Mouse (Mus musculus) E14TG2a.4 (cell line): ENCODE data around the gene Tgif2.
"Not testable (repeated sequence)": the region's sequence is repeated elsewhere in the genome, so short reads cannot be mapped to it uniquely, and the experiment has no call there.

Experiments
- H3K27me3 ChIP-seq: 2 replicates; pipeline ENCODE4 v1.6.1; 2014; ENCODE audit warnings: low read length, control low read depth; ENCODE audit not compliant: insufficient read depth
- H3K36me3 ChIP-seq: 2 replicates; pipeline ENCODE4 v1.6.1; 2014; ENCODE audit warnings: low read length, control low read depth; ENCODE audit not compliant: insufficient read depth
- H3K4me1 ChIP-seq: replicated peaks from 2 replicates; pipeline ENCODE4 v1.6.1; 2014; ENCODE audit warnings: low read depth, low read length, control low read depth
- H3K4me3 ChIP-seq: replicated peaks from 2 replicates; pipeline ENCODE4 v1.5.1; 2014; ENCODE audit warnings: mild to moderate bottlenecking, low read length
- H3K9me3 ChIP-seq: 2 replicates; pipeline ENCODE4 v1.6.1; 2014; ENCODE audit warnings: low read length, control low read depth
- CTCF ChIP-seq: conservative IDR thresholded peaks from 2 replicates; pipeline ENCODE4 v1.5.1; 2014; ENCODE audit warnings: low read length
- NANOG ChIP-seq: IDR thresholded peaks from 2 replicates; pipeline ENCODE4 v1.6.1; 2014; ENCODE audit warnings: borderline replicate concordance, low read length, mixed read lengths
- POU5F1 ChIP-seq: IDR thresholded peaks from 2 replicates; pipeline ENCODE4 v1.6.1; 2014; ENCODE audit warnings: low read length, borderline replicate concordance

Gene Tgif2

DNA sequence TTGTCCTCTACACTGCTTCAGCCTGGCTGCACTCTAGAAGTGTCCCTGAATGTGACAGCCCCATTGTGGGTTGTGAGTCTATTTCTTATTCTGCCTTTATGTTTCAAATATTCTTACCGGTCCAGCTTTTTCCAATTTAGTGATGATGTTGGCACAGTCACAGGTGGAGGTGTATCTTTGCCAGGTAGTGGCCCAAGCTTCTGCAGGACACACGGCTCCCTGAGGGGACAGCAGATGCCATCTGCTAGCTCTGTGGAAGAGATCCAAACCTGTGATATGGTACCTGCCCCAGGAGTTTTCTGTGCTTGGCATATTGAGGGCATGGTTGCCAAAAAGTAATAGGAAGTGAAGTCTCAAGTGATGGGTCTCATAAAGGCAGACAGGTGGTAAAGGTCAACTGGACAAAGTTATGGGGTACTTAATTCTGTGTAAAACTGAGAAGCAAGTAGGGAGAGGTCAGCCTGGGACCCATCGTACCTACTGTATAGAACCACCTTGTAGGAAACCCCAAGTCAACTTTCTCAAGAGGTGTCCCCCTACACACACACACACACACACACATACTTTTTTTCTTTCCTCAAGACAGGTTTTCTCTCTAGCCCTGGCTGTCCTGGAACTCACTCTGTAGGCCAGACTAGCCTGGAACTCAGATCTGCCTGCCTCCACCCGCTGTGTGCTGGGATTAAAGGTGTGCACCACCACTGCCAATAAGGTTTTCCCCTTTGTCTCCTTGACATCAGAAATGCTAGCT lies 35.1 kb downstream of the Tgif2 start:
- peaks cover 40% of the 10 kb centered on the region for H3K4me1 ChIP-seq
- no peaks in the 10 kb centered on the region for H3K27me3 ChIP-seq
- H3K9me3 ChIP-seq, result no peaks in the 10 kb centered on the region
- TF ChIP-seq NANOG (no peak), POU5F1 (no peak), CTCF (no peak)
- no peak overlapping the region for H3K4me3 ChIP-seq
- H3K36me3 ChIP-seq, result peaks cover 54% of the 10 kb centered on the region

DNA sequence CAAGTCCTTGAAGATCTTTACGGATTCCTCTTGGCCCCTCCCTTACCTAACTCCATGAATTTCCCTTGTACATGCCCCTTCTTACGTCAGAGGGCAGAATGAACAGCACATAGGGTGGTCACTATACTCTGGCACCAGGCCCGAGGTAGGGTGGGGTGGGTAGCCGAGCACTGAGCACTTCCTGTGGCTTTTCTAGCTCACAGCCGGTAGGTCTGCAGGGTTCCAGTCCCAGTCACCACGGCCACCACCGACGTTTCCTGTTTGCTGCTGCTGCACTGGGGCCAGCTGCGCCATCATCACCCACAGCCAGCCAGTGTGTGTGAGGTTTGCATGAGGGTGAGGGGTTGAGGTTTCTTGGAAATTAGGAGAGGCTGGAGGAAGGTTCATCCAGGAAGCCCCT lies 37.9 kb downstream of the Tgif2 start:
- Histone ChIP-seq H3K4me3 (no peak overlapping the region), H3K27me3 (no peaks in the 10 kb centered on the region), H3K9me3 (no peaks in the 10 kb centered on the region), H3K36me3 (peaks cover 28% of the 10 kb centered on the region), H3K4me1 (peaks cover 30% of the 10 kb centered on the region)
- TF ChIP-seq CTCF (no peak), NANOG (no peak), POU5F1 (no peak)

- peaks cover 10% of the 10 kb centered on the region for H3K36me3 ChIP-seq
- H3K4me3 ChIP-seq, result no peak overlapping the region
- no peaks in the 10 kb centered on the region for H3K9me3 ChIP-seq
- peaks cover 24% of the 10 kb centered on the region for H3K4me1 ChIP-seq
- TF ChIP-seq CTCF, result no peak
- no peak for TF ChIP-seq NANOG
- no peak for TF ChIP-seq POU5F1
- no peaks in the 10 kb centered on the region for H3K27me3 ChIP-seq
Measured at GRCm38 (mm10) chr2:156879541-156879940, 39.7 kb downstream of the Tgif2 start.

DNA sequence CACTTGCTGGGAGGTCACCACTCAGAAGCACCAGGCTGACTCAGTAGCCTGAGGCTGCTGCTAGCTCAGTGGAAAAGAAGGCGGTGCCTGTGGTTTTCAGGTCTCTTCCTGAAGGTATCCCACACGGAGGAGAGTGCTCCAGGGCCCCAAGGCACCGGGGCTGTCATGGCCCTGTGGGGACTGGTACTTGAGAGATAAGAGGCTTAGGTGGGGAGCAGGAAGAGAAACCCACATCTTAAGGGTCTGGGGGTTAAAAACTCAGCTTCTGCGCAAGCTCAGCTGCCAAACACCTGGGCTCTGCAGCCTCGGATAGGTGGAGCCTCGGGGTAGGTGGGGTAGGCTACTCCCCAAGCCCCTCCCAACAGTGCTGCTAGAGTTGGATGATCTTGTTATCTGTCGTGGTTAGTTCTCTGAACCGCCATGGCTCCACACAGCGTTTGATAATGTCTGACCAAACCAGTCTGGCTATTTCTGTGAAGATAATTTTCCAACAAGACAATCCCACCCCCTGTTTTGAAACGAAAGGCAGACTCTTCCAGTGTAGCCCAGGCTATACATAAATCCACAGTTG lies 42.7 kb downstream of the Tgif2 start:
- H3K36me3 ChIP-seq, result no peaks in the 10 kb centered on the region
- peaks cover 14% of the 10 kb centered on the region for H3K4me1 ChIP-seq
- H3K9me3 ChIP-seq, result no peaks in the 10 kb centered on the region
- H3K27me3 ChIP-seq, result no peaks in the 10 kb centered on the region
- H3K4me3 ChIP-seq, result no peak overlapping the region
- TF ChIP-seq POU5F1, result no peak
- no peak for TF ChIP-seq CTCF
- no peak for TF ChIP-seq NANOG

- no peaks in the 10 kb centered on the region for H3K36me3 ChIP-seq
- TF ChIP-seq NANOG (no peak), POU5F1 (no peak), CTCF (no peak)
Measured at GRCm38 (mm10) chr2:156884396-156885211, 44.8 kb downstream of the Tgif2 start.

DNA sequence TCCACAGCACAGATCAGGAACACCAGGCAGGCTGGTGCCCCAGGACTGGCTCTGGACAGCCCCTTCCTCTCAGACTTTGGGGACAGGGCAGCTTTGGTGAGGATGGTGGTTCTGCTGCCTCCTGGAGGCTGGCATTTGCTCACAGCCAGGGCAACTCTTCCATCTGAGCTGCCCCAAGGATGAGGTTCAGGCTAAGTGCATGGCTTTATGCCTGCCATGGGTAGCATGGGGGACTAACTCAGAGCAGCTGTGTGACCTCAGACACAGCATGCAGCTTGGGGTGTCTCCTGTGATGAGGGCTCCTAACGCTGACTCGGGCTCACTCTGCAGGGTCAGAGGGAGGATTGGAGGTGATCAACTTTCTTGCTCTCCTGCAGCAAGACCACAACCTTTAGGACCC lies 45.9 kb downstream of the Tgif2 start:
- H3K36me3 ChIP-seq, H3K4me3 ChIP-seq, H3K27me3 ChIP-seq, H3K9me3 ChIP-seq, H3K4me1 ChIP-seq: not testable (repeated sequence)

More at GRCm38 (mm10) chr2:156884396-156885211, 44.8 kb downstream of the Tgif2 start:
- no peaks in the 10 kb centered on the region; the same call in 1 of the 2 replicates for H3K27me3 ChIP-seq
- H3K4me3 ChIP-seq, result no peak overlapping the region
- peaks cover 10% of the 10 kb centered on the region for H3K4me1 ChIP-seq
- no peaks in the 10 kb centered on the region for H3K9me3 ChIP-seq

- Histone ChIP-seq H3K27me3 (no peaks in the 10 kb centered on the region; the same call in 1 of the 2 replicates), H3K36me3 (no peaks in the 10 kb centered on the region), H3K4me3 (no peak overlapping the region), H3K9me3 (no peaks in the 10 kb centered on the region), H3K4me1 (peaks cover 10% of the 10 kb centered on the region)
- TF ChIP-seq CTCF, result no peak
- no peak for TF ChIP-seq POU5F1
- no peak for TF ChIP-seq NANOG
Measured at GRCm38 (mm10) chr2:156886084-156886631, 46.4 kb downstream of the Tgif2 start.

- Histone ChIP-seq H3K9me3 (no peaks in the 10 kb centered on the region), H3K4me1 (peaks cover 9% of the 10 kb centered on the region), H3K4me3 (no peak within 1 kb of the TSS), H3K27me3 (no peaks in the 10 kb centered on the region; the same call in 1 of the 2 replicates), H3K36me3 (no peaks in the 10 kb centered on the region)
- TF ChIP-seq CTCF (no peak), NANOG (no peak), POU5F1 (no peak)
Measured at GRCm38 (mm10) chr2:156887017-156887416, 47.2 kb downstream of the Tgif2 start, which contains the start of gene Sla2. Gene Sla2 (minus strand): TSS chr2:156887192.
